Mouse (Mus musculus): ENCODE measurements around the gene Ctdspl. TPM values are rescaled to one million over a fixed set of nuclear protein-coding genes. Genes with fewer than 3 reads are reported as not detected.

The Ctdspl gene
- polyA plus RNA-seq, 1 experiment, result 6.7 TPM

- WGBS, result 74% methylated on average over 4 of the region's 4 CpGs
- TF ChIP-seq POLR2A (IDR thresholded peaks at IDR 0.05; ENCODE audit: borderline replicate concordance, control insufficient read depth, low read depth, low read length) (no peak), CTCF (IDR thresholded peaks at IDR 0.05; ENCODE audit: control insufficient read depth, insufficient read depth, low read length) (no peak)
- peaks cover 2% of the 10 kb centered on the region; the same call in 1 of the 2 replicates for H3K4me1 ChIP-seq (ENCODE audit: control insufficient read depth, insufficient read depth, low read length)
- no peak overlapping the region for H3K4me3 ChIP-seq (replicated peaks; ENCODE audit: control insufficient read depth, low read depth, low read length)
- no peak overlapping the region for H3K27ac ChIP-seq (ENCODE audit: control insufficient read depth, insufficient read depth, low read depth, low read length, poor library complexity)
These were observed 104.8 kb downstream of the Ctdspl start for GRCm38 (mm10) chr9:119031038-119031437.

GRCm38 (mm10) chr9:119031772-119032171 is 105.5 kb downstream of the Ctdspl start:
- Histone ChIP-seq H3K4me3 (replicated peaks; ENCODE audit: control insufficient read depth, low read depth, low read length) (no peak overlapping the region), H3K4me1 (ENCODE audit: control insufficient read depth, insufficient read depth, low read length) (peaks cover 2% of the 10 kb centered on the region; the same call in 1 of the 2 replicates), H3K27ac (ENCODE audit: control insufficient read depth, insufficient read depth, low read depth, low read length, poor library complexity) (no peak overlapping the region)
- no peak for TF ChIP-seq POLR2A (IDR thresholded peaks at IDR 0.05; ENCODE audit: borderline replicate concordance, control insufficient read depth, low read depth, low read length)
- no peak for TF ChIP-seq CTCF (IDR thresholded peaks at IDR 0.05; ENCODE audit: control insufficient read depth, insufficient read depth, low read length)
- 82% methylated on average over 14 of the region's 14 CpGs for WGBS

GRCm38 (mm10) chr9:119032538-119032937 is 106.3 kb downstream of the Ctdspl start:
- WGBS, result 86% methylated on average over 9 of the region's 9 CpGs
- H3K4me3 ChIP-seq (replicated peaks; ENCODE audit: control insufficient read depth, low read depth, low read length), result no peak overlapping the region
- H3K4me1 ChIP-seq (ENCODE audit: control insufficient read depth, insufficient read depth, low read length), result peaks cover 2% of the 10 kb centered on the region; the same call in 1 of the 2 replicates
- no peak overlapping the region for H3K27ac ChIP-seq (ENCODE audit: control insufficient read depth, insufficient read depth, low read depth, low read length, poor library complexity)
- TF ChIP-seq POLR2A (IDR thresholded peaks at IDR 0.05; ENCODE audit: borderline replicate concordance, control insufficient read depth, low read depth, low read length), result no peak
- TF ChIP-seq CTCF (IDR thresholded peaks at IDR 0.05; ENCODE audit: control insufficient read depth, insufficient read depth, low read length), result no peak

GRCm38 (mm10) chr9:119033111-119033921 is 107.1 kb downstream of the Ctdspl start:
- WGBS, result 89% methylated on average over 19 of the region's 19 CpGs

GRCm38 (mm10) chr9:119034069-119034468 is 107.8 kb downstream of the Ctdspl start:
- TF ChIP-seq CTCF (IDR thresholded peaks at IDR 0.05; ENCODE audit: control insufficient read depth, insufficient read depth, low read length) (no peak), POLR2A (IDR thresholded peaks at IDR 0.05; ENCODE audit: borderline replicate concordance, control insufficient read depth, low read depth, low read length) (no peak)
- H3K4me3 ChIP-seq (replicated peaks; ENCODE audit: control insufficient read depth, low read depth, low read length), result no peak overlapping the region
- WGBS, result 85% methylated on average over 8 of the region's 8 CpGs
- no peaks in the 10 kb centered on the region for H3K4me1 ChIP-seq (ENCODE audit: control insufficient read depth, insufficient read depth, low read length)
- H3K27ac ChIP-seq (ENCODE audit: control insufficient read depth, insufficient read depth, low read depth, low read length, poor library complexity), result no peak overlapping the region

More at GRCm38 (mm10) chr9:119033111-119033921, 107.1 kb downstream of the Ctdspl start:
- H3K4me3 ChIP-seq (replicated peaks; ENCODE audit: control insufficient read depth, low read depth, low read length), result no peak overlapping the region
- no peak for TF ChIP-seq POLR2A (IDR thresholded peaks at IDR 0.05; ENCODE audit: borderline replicate concordance, control insufficient read depth, low read depth, low read length)
- TF ChIP-seq CTCF (IDR thresholded peaks at IDR 0.05; ENCODE audit: control insufficient read depth, insufficient read depth, low read length), result no peak
- peaks cover 2% of the 10 kb centered on the region; the same call in 1 of the 2 replicates for H3K4me1 ChIP-seq (ENCODE audit: control insufficient read depth, insufficient read depth, low read length)
- H3K27ac ChIP-seq (ENCODE audit: control insufficient read depth, insufficient read depth, low read depth, low read length, poor library complexity), result no peak overlapping the region

- Histone ChIP-seq H3K4me3 (replicated peaks; ENCODE audit: control insufficient read depth, low read depth, low read length) (no peak overlapping the region), H3K4me1 (ENCODE audit: control insufficient read depth, insufficient read depth, low read length) (no peaks in the 10 kb centered on the region), H3K27ac (ENCODE audit: control insufficient read depth, insufficient read depth, low read depth, low read length, poor library complexity) (no peak overlapping the region)
- TF ChIP-seq CTCF (IDR thresholded peaks at IDR 0.05; ENCODE audit: control insufficient read depth, insufficient read depth, low read length), result no peak
- no peak for TF ChIP-seq POLR2A (IDR thresholded peaks at IDR 0.05; ENCODE audit: borderline replicate concordance, control insufficient read depth, low read depth, low read length)
- WGBS, result 71% methylated on average over 29 of the region's 29 CpGs
These were observed 108.7 kb downstream of the Ctdspl start for GRCm38 (mm10) chr9:119034676-119035665.

GRCm38 (mm10) chr9:119035836-119036235 is 109.6 kb downstream of the Ctdspl start:
- Histone ChIP-seq H3K4me1 (ENCODE audit: control insufficient read depth, insufficient read depth, low read length) (no peaks in the 10 kb centered on the region), H3K4me3 (replicated peaks; ENCODE audit: control insufficient read depth, low read depth, low read length) (no peak overlapping the region), H3K27ac (ENCODE audit: control insufficient read depth, insufficient read depth, low read depth, low read length, poor library complexity) (no peak overlapping the region)
- TF ChIP-seq CTCF (IDR thresholded peaks at IDR 0.05; ENCODE audit: control insufficient read depth, insufficient read depth, low read length) (no peak), POLR2A (IDR thresholded peaks at IDR 0.05; ENCODE audit: borderline replicate concordance, control insufficient read depth, low read depth, low read length) (no peak)
- 19% methylated on average over 7 of the region's 7 CpGs for WGBS
